Mouse (Mus musculus) embryonic facial prominence, embryonic 14.5 days (tissue): ENCODE measurements around the gene Ccdc187. TPM values are rescaled to one million over a fixed set of nuclear protein-coding genes. Genes with fewer than 3 reads are reported as not detected.
A peak's percentile ranks its signal among the peaks of the same experiment; 100 is the strongest.

Experiments used
- ATAC-seq: fragments of 200-750 bp; cut with Nextera tagmentation; 2 replicates; pipeline ENCODE4 v1.8.0; 2017; ENCODE audit warnings: low read depth, moderate number of reproducible peaks, moderate TSS enrichment
- DNase-seq: peaks from one replicate; pipeline ENCODE4 v3.0.0-alpha.2; 2015; ENCODE audit warnings: low spot score
- H3K27ac ChIP-seq: fragments of 300-500 bp; sonication (generic); replicated peaks from 2 replicates; pipeline ENCODE4 v1.5.1; 2014; ENCODE audit warnings: low read depth, mild to moderate bottlenecking, low read length, moderate library complexity
- H3K27me3 ChIP-seq: fragments of 300-500 bp; sonication (generic); replicated peaks from 2 replicates; pipeline ENCODE4 v1.6.1; 2014; ENCODE audit warnings: low read length; ENCODE audit not compliant: control insufficient read depth, insufficient read depth
- H3K36me3 ChIP-seq: fragments of 300-500 bp; sonication (generic); 2 replicates; pipeline ENCODE4 v1.6.1; 2014; ENCODE audit warnings: low read length, mixed read lengths; ENCODE audit not compliant: control insufficient read depth, insufficient read depth
- H3K4me1 ChIP-seq: fragments of 300-500 bp; sonication (generic); 2 replicates; pipeline ENCODE4 v1.6.1; 2014; ENCODE audit warnings: antibody characterized with exemption, low read length; ENCODE audit not compliant: control insufficient read depth, insufficient read depth
- H3K4me2 ChIP-seq: fragments of 300-500 bp; sonication (generic); 2 replicates; pipeline ENCODE4 v1.6.1; 2014; ENCODE audit warnings: low read depth, mild to moderate bottlenecking, low read length, moderate library complexity, mixed read lengths
- H3K4me3 ChIP-seq: fragments of 300-500 bp; sonication (generic); 2 replicates; pipeline ENCODE4 v1.5.1; 2014; ENCODE audit warnings: low read depth, mild to moderate bottlenecking, low read length
- H3K9ac ChIP-seq: fragments of 300-500 bp; sonication (generic); 2 replicates; pipeline ENCODE4 v1.6.1; 2014; ENCODE audit warnings: low read depth, mild to moderate bottlenecking, low read length, moderate library complexity, mixed read lengths
- H3K9me3 ChIP-seq: fragments of 300-500 bp; sonication (generic); 2 replicates; pipeline ENCODE4 v1.6.1; 2016; ENCODE audit warnings: low read length; ENCODE audit not compliant: control insufficient read depth
- WGBS: fragments of 180-500 bp; shearing (Covaris S2); extraction: QIAGEN DNeasy Blood & Tissue Kit; methylation state at CpG from one replicate; pipeline ENCODE4 v1.1.7; 2014; 5-methylcytosine and 5-hydroxymethylcytosine counted together
- polyA plus RNA-seq: library from polyadenylated mRNA; unstranded; fragments of >200 nt; fragmentation: Nextera tagmentation; extraction: Ambion mirVana; gene quantifications from 2 replicates; pipeline ENCODE4 v1.2.1, GENCODE M21; 2014

Ccdc187 gene
- polyA plus RNA-seq = 0.17 and 0.28 TPM in 2 replicates

DNA sequence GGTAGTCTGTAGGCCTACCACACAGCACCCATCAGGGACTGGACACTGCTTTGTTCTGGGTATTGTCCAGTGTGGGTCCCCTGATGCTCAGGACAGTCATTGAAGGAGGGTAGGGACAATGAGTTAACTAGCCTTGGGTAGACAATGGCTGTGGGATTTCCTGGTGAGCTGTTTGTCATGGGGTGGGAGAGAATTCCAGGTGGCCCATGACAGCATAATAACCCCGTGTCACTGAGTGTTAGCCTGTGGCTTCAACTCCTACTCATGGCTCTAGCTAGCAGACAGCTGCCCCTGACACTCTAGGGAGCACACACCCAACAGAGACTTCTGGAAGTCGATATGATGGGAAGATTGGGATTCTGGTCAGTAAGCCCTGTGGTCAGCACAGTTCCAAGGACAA lies at the start of gene Ccdc187:
Gene Ccdc187 (minus strand): TSS at position 101 of the 400 bp plus-strand sequence.
- no peak within 1 kb of the TSS for H3K4me2 ChIP-seq
- no peaks in the 10 kb centered on the region for H3K9me3 ChIP-seq
- no peak for DNase-seq
- peaks cover 26% of the 10 kb centered on the region for H3K4me1 ChIP-seq
- 44% methylated on average over 2 of the region's 2 CpGs for WGBS
- H3K4me3 ChIP-seq = no peak within 1 kb of the TSS
- H3K36me3 ChIP-seq = no peaks in the 10 kb centered on the region
- no peak within 1 kb of the TSS for H3K9ac ChIP-seq
- ATAC-seq = no peak
- no peaks in the 10 kb centered on the region for H3K27me3 ChIP-seq
- H3K27ac ChIP-seq = no peak within 1 kb of the TSS

DNA sequence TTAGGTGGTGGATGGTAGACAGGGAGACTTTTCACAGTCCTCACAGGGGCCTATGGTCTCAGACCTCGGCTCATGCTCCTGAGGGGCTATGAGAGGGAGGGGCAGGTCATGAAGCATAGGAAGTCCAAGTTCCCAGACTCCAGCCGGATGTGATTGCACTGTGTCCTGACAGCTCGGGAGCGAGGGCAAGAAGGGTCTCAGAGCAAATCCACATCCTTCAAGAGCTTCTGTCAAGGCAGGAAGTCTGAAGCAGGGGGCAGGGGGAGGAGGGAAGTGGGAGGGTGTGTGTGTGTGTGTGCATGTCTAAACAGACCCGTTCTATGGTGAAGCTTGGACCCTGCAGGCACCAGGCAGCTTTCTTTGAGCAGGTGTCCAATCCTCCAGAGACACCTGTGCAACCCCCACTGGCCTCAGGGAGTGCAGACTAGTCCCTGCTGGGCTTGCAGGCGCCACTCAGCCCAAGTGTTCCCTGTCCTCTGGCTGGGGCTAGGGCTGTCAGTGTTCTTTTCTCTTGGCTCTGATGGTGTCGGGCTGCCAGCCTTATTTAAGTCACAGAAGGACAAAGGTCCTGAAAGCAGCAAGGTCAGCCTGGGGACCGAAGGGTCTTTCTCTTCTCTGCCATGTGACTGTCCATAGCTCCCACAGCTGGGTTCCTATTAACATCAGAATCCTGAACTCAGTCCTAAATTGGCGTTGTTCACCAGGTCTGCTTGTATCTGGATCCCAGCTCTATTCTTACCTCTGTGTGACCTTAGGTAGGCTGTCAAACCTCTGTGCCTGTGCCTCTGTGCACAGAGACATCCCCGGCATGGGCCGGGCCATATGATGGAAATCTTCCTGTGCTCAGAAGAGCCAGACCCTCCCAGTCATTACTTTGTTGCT lies 48.5 kb upstream of the Ccdc187 start:
- Histone ChIP-seq H3K36me3 (peaks cover 95% of the 10 kb centered on the region), H3K4me2 (no peak overlapping the region), H3K9me3 (no peaks in the 10 kb centered on the region), H3K27me3 (no peaks in the 10 kb centered on the region), H3K4me3 (no peak overlapping the region), H3K9ac (no peak overlapping the region), H3K4me1 (no peaks in the 10 kb centered on the region), H3K27ac (peak overlapping the region; percentile 11; the same call in 1 of the 2 replicates)
- DNase-seq (peak; percentile 26), ATAC-seq (no peak)
- 62% methylated on average over 11 of the region's 11 CpGs for WGBS

DNA sequence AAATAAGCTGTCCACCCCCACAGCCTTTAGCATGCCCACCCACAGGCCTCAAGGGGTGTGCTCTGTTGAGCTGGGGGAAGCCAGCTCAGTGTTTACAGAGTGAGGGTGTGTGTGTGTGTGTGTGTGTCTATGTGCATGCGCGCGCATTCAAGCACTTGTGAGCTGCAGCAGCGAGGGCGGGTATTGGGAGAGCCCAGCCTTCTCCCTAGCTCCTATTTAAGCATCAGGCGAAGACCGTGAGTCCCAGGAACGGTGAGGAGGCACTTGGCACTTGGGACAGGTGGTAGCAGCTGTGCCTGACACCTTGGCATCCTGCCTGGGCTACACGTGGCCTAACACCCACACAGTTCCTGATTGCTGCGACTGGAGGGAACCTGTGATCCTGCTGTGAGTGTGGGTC lies 47.7 kb upstream of the Ccdc187 start:
- Histone ChIP-seq H3K4me1 (no peaks in the 10 kb centered on the region), H3K36me3 (peaks cover 87% of the 10 kb centered on the region), H3K4me2 (no peak overlapping the region), H3K9ac (no peak overlapping the region), H3K27me3 (no peaks in the 10 kb centered on the region), H3K4me3 (no peak overlapping the region), H3K27ac (peak overlapping the region; percentile 28), H3K9me3 (no peaks in the 10 kb centered on the region)
- DNase-seq = peak; percentile 68
- peak; percentile 24; the same call in 1 of the 2 replicates for ATAC-seq
- 57% methylated on average over 10 of the region's 10 CpGs for WGBS

DNA sequence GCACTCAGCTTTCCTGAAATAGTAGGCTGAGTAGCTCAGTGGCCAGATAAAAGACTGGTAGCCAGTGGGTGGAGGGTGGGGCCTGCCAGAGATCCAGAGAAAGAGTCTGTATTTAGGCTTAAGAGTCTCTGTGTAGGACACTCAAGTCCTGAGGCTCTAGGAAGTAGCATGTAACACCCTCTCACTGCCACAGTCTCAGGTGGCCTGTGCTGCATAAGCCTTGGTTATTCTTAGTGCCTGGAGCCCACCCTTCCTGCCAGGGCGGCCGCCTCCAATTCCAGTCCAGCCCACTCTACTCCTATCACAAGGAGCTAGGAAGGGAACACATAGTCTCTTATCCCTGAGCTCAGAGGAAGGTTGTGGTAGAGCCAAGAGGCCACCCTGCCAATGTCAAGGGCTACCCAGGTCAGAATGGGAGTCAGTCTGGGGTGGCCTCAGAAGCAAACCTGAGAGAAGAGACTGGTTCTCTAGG lies 47.2 kb upstream of the Ccdc187 start:
- DNase-seq (no peak), ATAC-seq (0 out of 2 replicates have a peak, but pooled peaks have one; percentile 35)
- Histone ChIP-seq H3K27ac (peak overlapping the region; percentile 28), H3K4me1 (no peaks in the 10 kb centered on the region), H3K9ac (no peak overlapping the region), H3K36me3 (peaks cover 82% of the 10 kb centered on the region), H3K4me3 (no peak overlapping the region), H3K9me3 (no peaks in the 10 kb centered on the region), H3K4me2 (no peak overlapping the region), H3K27me3 (no peaks in the 10 kb centered on the region)
- 85% methylated on average over 2 of the region's 2 CpGs for WGBS

DNA sequence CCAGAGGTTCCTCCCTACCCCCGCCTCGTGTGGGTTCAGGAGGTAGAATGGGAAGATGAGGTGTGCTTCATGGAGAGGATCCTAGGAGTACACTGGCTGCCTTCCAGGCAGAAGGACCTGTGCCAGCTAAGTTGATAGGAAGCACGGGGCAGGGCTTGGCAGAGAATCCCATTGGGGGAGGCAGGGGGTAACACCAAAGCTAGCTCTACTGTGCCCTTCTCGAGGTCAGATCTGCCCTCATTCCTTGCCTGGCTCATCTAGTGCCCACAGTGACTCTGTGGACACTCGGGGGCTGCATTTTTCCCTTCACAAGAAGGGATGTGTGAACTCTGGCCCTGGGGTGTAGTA lies 44.8 kb upstream of the Ccdc187 start:
- Histone ChIP-seq H3K9me3 (no peaks in the 10 kb centered on the region), H3K27ac (no peak overlapping the region), H3K4me2 (no peak overlapping the region), H3K36me3 (peaks cover 58% of the 10 kb centered on the region), H3K9ac (no peak overlapping the region), H3K4me1 (no peaks in the 10 kb centered on the region), H3K27me3 (no peaks in the 10 kb centered on the region), H3K4me3 (no peak overlapping the region)
- DNase-seq (no peak), ATAC-seq (no peak)
- 88% methylated on average over 5 of the region's 5 CpGs for WGBS

DNA sequence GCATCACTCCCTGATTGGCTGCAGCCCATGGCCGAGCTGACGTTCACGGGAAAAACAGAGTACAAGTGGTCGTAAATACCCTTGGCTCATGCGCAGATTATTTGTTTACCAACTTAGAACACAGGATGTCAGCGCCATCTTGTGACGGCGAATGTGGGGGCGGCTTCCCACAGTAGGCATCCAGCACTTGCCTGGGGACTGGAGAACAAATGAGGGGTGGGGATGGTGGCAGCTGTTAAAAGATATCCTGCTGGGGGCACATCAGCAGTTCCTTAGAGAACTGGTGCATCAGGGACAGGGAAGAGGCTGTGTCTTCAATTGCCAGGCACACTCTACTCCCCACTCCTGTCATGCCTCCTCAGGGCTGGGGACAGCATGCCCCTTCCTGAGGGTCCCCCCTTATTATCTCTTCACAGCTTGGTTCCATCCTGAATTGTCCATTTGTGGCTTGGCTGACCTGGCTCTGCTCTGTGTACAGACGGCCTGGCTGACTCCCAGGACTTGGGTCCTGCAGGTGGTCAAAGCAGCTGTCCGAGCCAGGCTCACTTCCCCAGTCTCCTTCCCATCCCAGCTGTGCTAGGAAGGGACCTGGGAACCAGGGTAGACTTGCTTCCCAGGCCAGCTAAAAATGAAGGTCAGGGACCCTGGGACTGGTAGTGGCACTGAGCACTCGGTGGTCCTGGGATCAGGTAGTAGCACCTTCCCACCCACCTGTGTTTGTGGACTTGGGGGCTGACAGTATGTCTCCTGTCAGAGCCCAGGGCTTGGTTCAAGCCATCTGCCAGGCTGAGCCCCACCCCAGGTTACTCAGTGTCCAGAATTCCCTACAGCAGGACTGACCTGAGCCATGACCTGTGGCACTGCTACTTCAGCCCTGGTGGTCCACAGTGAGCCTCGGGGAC lies 44.2 kb upstream of the Ccdc187 start:
- Histone ChIP-seq H3K4me3 (no peak overlapping the region), H3K4me2 (no peak overlapping the region), H3K27ac (no peak overlapping the region; the same call in 1 of the 2 replicates), H3K36me3 (peaks cover 52% of the 10 kb centered on the region), H3K9ac (no peak overlapping the region), H3K27me3 (no peaks in the 10 kb centered on the region), H3K4me1 (no peaks in the 10 kb centered on the region), H3K9me3 (no peaks in the 10 kb centered on the region)
- ATAC-seq = no peak
- WGBS = 78% methylated on average over 8 of the region's 13 CpGs
- DNase-seq = no peak

DNA sequence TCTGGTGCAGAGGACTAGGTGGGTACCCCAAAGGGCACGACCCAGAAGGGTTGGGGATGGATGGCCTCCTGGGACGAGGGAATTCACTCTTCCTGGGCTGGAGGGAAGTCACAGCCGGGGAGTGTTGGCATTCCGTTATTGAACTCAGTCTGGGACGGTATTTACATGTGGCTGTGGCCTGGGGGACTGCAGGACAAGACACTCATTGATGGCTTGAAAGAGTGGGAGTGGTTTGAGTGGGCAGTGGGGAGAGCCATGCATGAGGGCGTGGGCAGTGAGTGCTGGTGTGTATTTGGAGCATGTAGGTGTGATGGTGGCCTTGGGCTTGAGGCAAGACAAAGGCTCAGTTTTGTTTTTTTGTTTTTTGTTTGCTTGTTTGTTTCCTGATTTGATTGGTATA lies 36.3 kb upstream of the Ccdc187 start:
- no peak for ATAC-seq
- 45% methylated on average over 6 of the region's 6 CpGs for WGBS
- H3K4me2 ChIP-seq = no peak overlapping the region
- no peak overlapping the region for H3K9ac ChIP-seq
- no peak for DNase-seq
- H3K27ac ChIP-seq = peak overlapping the region; percentile 55; the same call in 1 of the 2 replicates
- no peak overlapping the region for H3K4me3 ChIP-seq
- H3K36me3 ChIP-seq = peaks cover 57% of the 10 kb centered on the region
- no peaks in the 10 kb centered on the region for H3K27me3 ChIP-seq
- no peaks in the 10 kb centered on the region for H3K9me3 ChIP-seq
- H3K4me1 ChIP-seq = no peaks in the 10 kb centered on the region

DNA sequence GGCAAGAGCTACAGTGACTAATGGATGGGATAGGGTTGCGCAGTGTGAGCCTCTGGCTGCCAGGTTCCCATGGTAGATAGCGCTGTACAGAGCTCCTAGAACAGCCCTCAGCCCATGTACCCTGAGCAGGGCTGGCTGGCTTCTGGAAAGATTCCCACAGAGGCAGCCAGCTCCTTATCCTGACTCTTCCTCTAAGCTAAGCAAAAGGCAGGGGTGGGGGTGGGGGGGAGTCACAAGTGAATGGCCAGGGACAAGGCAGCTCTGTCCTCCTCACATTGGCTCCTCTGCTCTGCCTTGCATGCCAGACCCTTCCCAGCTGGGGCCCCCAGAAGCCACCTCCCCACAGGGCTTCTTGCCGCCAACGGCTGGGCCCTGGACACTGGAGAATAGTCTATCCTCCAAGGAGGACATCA lies 35.7 kb upstream of the Ccdc187 start:
- no peak overlapping the region for H3K4me2 ChIP-seq
- no peak overlapping the region for H3K9ac ChIP-seq
- H3K4me1 ChIP-seq = no peaks in the 10 kb centered on the region
- WGBS = 67% methylated on average over 4 of the region's 4 CpGs
- H3K27me3 ChIP-seq = no peaks in the 10 kb centered on the region
- no peak overlapping the region for H3K4me3 ChIP-seq
- no peaks in the 10 kb centered on the region for H3K9me3 ChIP-seq
- DNase-seq (no peak), ATAC-seq (0 out of 2 replicates have a peak, but pooled peaks have one; percentile 24)
- H3K36me3 ChIP-seq = peaks cover 64% of the 10 kb centered on the region
- peak overlapping the region; percentile 55; the same call in 1 of the 2 replicates for H3K27ac ChIP-seq
